Mouse (Mus musculus) forebrain, embryonic 12.5 days (tissue): Measurements from ENCODE around the gene Txnrd1. TPM values are rescaled to one million over a fixed set of nuclear protein-coding genes. Genes with fewer than 3 reads are reported as not detected.

Source experiments
- ATAC-seq: fragments of 200-750 bp; cut with Nextera tagmentation; 2 replicates; pipeline ENCODE4 v1.8.0; 2017; ENCODE audit warnings: moderate TSS enrichment; ENCODE audit not compliant: low FRiP score
- H3K27ac ChIP-seq: fragments of 300-500 bp; sonication (generic); 2 replicates; pipeline ENCODE4 v1.5.1; 2016; ENCODE audit warnings: mild to moderate bottlenecking
- H3K27me3 ChIP-seq: fragments of 300-500 bp; sonication (generic); 2 replicates; pipeline ENCODE4 v1.6.1; 2016; ENCODE audit warnings: mild to moderate bottlenecking
- H3K36me3 ChIP-seq: fragments of 300-500 bp; sonication (generic); replicated peaks from 2 replicates; pipeline ENCODE4 v1.6.1; 2016; ENCODE audit warnings: mild to moderate bottlenecking
- H3K4me1 ChIP-seq: fragments of 300-500 bp; sonication (generic); 2 replicates; pipeline ENCODE4 v1.6.1; 2016
- H3K4me2 ChIP-seq: fragments of 300-500 bp; sonication (generic); 2 replicates; pipeline ENCODE4 v1.6.1; 2016; ENCODE audit warnings: mild to moderate bottlenecking, moderate library complexity
- H3K4me3 ChIP-seq: fragments of 300-500 bp; sonication (generic); replicated peaks from 2 replicates; pipeline ENCODE4 v1.5.1; 2016; ENCODE audit warnings: mild to moderate bottlenecking
- H3K9ac ChIP-seq: fragments of 300-500 bp; sonication (generic); 2 replicates; pipeline ENCODE4 v1.6.1; 2016; ENCODE audit warnings: mild to moderate bottlenecking
- H3K9me3 ChIP-seq: fragments of 300-500 bp; sonication (generic); 2 replicates; pipeline ENCODE4 v1.6.1; 2016
- WGBS: fragments of 180-500 bp; shearing (Covaris S2); methylation state at CpG from one replicate; pipeline ENCODE4 v1.1.7; 2016; 5-methylcytosine and 5-hydroxymethylcytosine counted together
- polyA plus RNA-seq: library from polyadenylated mRNA; unstranded; fragments of >200 nt; fragmentation: Nextera tagmentation; extraction: Ambion mirVana; gene quantifications from 2 replicates; pipeline ENCODE4 v1.2.1, GENCODE M21; 2016

The Txnrd1 gene
- polyA plus RNA-seq, 1 experiment from 2014 or later: 183 TPM

DNA sequence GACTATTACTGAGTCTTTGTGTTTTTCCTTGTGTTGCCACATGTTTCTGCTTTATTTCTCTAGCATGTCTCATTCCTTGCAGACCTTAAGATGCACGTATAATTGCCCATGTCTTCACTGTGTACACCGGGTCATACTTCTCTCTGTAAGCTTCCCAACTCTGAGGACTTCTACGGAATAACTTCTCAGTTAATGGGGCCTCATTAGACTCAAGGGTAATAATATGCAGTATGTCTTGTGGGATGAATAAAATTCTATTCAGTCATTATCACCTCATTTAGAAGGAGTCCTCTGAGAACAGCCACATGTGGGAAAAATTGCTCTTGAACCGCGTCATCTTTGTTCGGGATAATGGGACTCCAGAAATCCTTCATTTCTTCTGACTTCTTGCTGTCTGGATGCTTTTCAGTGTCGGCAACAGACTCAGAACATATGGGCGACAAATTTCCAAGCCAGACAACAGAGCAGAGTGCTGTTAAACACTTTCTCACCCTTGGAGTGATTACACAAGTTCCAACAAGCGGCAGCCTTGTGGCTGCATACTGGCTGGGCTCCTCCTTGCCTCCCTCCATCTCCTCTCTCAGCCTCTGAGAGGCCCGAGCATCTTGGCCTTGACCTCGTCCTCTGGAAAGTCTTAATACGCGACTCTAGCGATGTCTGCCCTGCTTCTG lies 10.5 kb upstream of the Txnrd1 start:
- H3K4me1 ChIP-seq: peaks cover under 1% of the 10 kb centered on the region; the same call in 1 of the 2 replicates
- H3K4me3 ChIP-seq: no peak overlapping the region
- no peaks in the 10 kb centered on the region for H3K27me3 ChIP-seq
- 74% methylated on average over 14 of the region's 14 CpGs for WGBS
- no peak overlapping the region for H3K9ac ChIP-seq
- no peak overlapping the region for H3K4me2 ChIP-seq
- H3K9me3 ChIP-seq: no peaks in the 10 kb centered on the region
- no peaks in the 10 kb centered on the region for H3K36me3 ChIP-seq
- ATAC-seq: no peak
- no peak overlapping the region for H3K27ac ChIP-seq

GRCm38 (mm10) chr10:82823779-82824177 lies 10.0 kb upstream of the Txnrd1 start:
- Histone ChIP-seq H3K4me2 (no peak overlapping the region), H3K4me3 (no peak overlapping the region), H3K27ac (no peak overlapping the region), H3K9ac (no peak overlapping the region), H3K4me1 (no peaks in the 10 kb centered on the region), H3K27me3 (no peaks in the 10 kb centered on the region), H3K36me3 (no peaks in the 10 kb centered on the region), H3K9me3 (no peaks in the 10 kb centered on the region)
- ATAC-seq: no peak
- WGBS: 60% methylated on average over 5 of the region's 5 CpGs

- Histone ChIP-seq H3K27me3 (no peaks in the 10 kb centered on the region), H3K9me3 (no peaks in the 10 kb centered on the region), H3K4me3 (no peak overlapping the region), H3K4me1 (no peaks in the 10 kb centered on the region), H3K36me3 (no peaks in the 10 kb centered on the region), H3K9ac (no peak overlapping the region), H3K27ac (no peak overlapping the region), H3K4me2 (no peak overlapping the region)
- whole genome bisulfite sequencing: 79% methylated on average over 10 of the region's 10 CpGs
- ATAC-seq: no peak
Measured at GRCm38 (mm10) chr10:82824541-82824940, 9.2 kb upstream of the Txnrd1 start.

GRCm38 (mm10) chr10:82826516-82826915 lies 7.2 kb upstream of the Txnrd1 start:
- no peaks in the 10 kb centered on the region for H3K27me3 ChIP-seq
- 47% methylated on average over 6 of the region's 6 CpGs for WGBS
- no peak overlapping the region for H3K4me2 ChIP-seq
- H3K9ac ChIP-seq: no peak overlapping the region
- peak; percentile 65; the same call in 1 of the 2 replicates for ATAC-seq
- H3K4me3 ChIP-seq: no peak overlapping the region
- no peaks in the 10 kb centered on the region for H3K36me3 ChIP-seq
- no peak overlapping the region for H3K27ac ChIP-seq
- H3K9me3 ChIP-seq: no peaks in the 10 kb centered on the region
- no peaks in the 10 kb centered on the region for H3K4me1 ChIP-seq

DNA sequence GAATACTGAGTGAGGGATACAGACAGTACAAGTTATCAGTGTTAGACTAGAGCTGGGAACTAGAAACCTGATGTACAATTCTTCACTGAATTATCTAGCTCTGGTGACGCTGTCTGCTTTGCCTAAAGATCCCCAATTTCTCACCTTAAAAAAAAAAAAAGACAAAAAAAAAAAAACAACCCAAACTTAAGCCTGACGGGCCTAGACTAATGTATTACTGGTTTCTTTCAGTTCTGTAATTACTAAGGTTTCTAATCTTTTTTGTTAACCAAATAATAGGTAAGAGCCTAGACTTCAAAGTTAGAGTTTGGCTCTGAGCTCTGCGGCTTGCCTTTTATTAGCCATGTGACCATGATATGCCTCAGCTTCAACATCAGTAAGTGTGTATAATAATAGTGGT lies 2.1 kb downstream of the Txnrd1 start:
- Histone ChIP-seq H3K27ac (no peak overlapping the region), H3K9ac (no peak overlapping the region), H3K9me3 (no peaks in the 10 kb centered on the region), H3K4me1 (peaks cover 11% of the 10 kb centered on the region), H3K36me3 (no peaks in the 10 kb centered on the region), H3K27me3 (no peaks in the 10 kb centered on the region), H3K4me3 (no peak overlapping the region), H3K4me2 (no peak overlapping the region)
- no peak for ATAC-seq
- WGBS: 77% methylated on average over 3 of the region's 3 CpGs

GRCm38 (mm10) chr10:82838390-82838789 lies 4.6 kb downstream of the Txnrd1 start:
- Histone ChIP-seq H3K4me1 (peaks cover 11% of the 10 kb centered on the region), H3K4me2 (no peak overlapping the region), H3K9me3 (no peaks in the 10 kb centered on the region), H3K27me3 (no peaks in the 10 kb centered on the region), H3K4me3 (no peak overlapping the region), H3K9ac (no peak overlapping the region), H3K27ac (no peak overlapping the region), H3K36me3 (no peaks in the 10 kb centered on the region)
- no peak for ATAC-seq
- WGBS: 82% methylated on average over 7 of the region's 7 CpGs

DNA sequence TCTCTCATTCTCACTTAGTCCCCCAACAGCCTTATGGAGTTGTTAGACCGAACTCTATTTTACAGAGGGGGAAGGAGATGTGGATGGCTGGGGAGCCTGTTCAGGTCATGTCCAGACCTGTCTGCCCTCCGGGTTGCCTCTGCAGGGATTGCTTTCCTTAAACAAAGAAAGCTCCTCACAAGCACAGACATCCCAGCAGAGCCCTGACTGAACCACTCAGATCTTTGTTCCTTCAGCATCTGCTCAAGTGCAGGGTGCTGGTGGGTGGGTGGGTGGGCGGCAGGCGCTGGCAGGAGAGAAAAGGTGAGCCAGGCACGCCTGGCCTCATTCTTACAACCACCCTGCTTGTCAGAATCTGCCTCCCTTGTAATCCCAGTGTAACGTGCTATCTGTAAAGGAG lies 10.3 kb downstream of the Txnrd1 start:
- H3K9ac ChIP-seq: no peak overlapping the region
- no peaks in the 10 kb centered on the region for H3K9me3 ChIP-seq
- no peaks in the 10 kb centered on the region for H3K36me3 ChIP-seq
- H3K27ac ChIP-seq: no peak overlapping the region
- H3K4me1 ChIP-seq: no peaks in the 10 kb centered on the region
- WGBS: 64% methylated on average over 6 of the region's 6 CpGs
- no peaks in the 10 kb centered on the region for H3K27me3 ChIP-seq
- ATAC-seq: no peak
- no peak overlapping the region for H3K4me3 ChIP-seq
- no peak overlapping the region for H3K4me2 ChIP-seq

GRCm38 (mm10) chr10:82844731-82845130 lies 11.0 kb downstream of the Txnrd1 start:
- Histone ChIP-seq H3K9me3 (no peaks in the 10 kb centered on the region), H3K4me2 (no peak overlapping the region), H3K4me3 (no peak overlapping the region), H3K27me3 (no peaks in the 10 kb centered on the region), H3K9ac (no peak overlapping the region), H3K36me3 (no peaks in the 10 kb centered on the region), H3K4me1 (no peaks in the 10 kb centered on the region), H3K27ac (no peak overlapping the region)
- WGBS: 78% methylated on average over 7 of the region's 8 CpGs
- no peak for ATAC-seq

DNA sequence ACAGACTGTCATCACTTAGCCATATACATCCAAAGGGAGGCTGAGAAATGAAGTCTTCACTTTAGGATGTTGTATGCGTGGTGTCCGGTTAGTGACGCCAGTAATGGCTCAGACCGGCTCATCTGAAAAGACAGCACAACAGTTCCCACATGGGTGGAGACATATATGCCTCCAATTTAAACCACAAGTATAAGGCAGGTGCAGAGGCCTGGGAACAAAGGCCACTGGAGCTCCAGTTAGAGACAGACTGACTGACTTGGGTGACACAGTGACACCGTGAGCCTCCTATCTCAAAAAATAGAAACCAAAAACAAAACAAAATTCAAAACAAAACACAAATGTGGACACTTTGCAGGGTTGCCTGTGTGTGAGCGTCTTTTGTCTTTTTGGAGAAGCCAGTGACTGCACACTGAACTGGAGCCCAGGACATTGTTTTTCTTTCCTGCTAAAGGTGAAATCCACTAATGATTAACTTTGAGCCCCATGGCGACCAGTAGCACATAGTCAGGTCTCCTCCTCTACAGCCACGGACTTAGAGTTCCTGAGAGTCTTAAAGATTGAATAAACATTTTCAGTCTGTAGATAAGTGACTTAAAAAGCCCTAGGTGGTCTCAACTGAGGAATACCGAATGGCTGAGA lies 14.2 kb downstream of the Txnrd1 start:
- Histone ChIP-seq H3K36me3 (no peaks in the 10 kb centered on the region), H3K4me2 (no peak overlapping the region), H3K4me3 (no peak overlapping the region), H3K27ac (no peak overlapping the region), H3K9me3 (no peaks in the 10 kb centered on the region), H3K9ac (no peak overlapping the region), H3K27me3 (no peaks in the 10 kb centered on the region), H3K4me1 (peaks cover 5% of the 10 kb centered on the region; the same call in 1 of the 2 replicates)
- WGBS: 85% methylated on average over 9 of the region's 9 CpGs
- ATAC-seq: no peak

- Histone ChIP-seq H3K4me2 (no peak overlapping the region), H3K4me3 (no peak overlapping the region), H3K4me1 (peaks cover 5% of the 10 kb centered on the region; the same call in 1 of the 2 replicates), H3K27ac (no peak overlapping the region), H3K27me3 (no peaks in the 10 kb centered on the region), H3K36me3 (no peaks in the 10 kb centered on the region), H3K9me3 (no peaks in the 10 kb centered on the region), H3K9ac (no peak overlapping the region)
- no peak for ATAC-seq
- 53% methylated on average over 16 of the region's 16 CpGs for WGBS
Measured at GRCm38 (mm10) chr10:82849686-82850353, 16.1 kb downstream of the Txnrd1 start.

- no peak overlapping the region for H3K27ac ChIP-seq
- H3K4me2 ChIP-seq: no peak overlapping the region
- no peak overlapping the region for H3K4me3 ChIP-seq
- ATAC-seq: no peak
- no peaks in the 10 kb centered on the region for H3K9me3 ChIP-seq
- peaks cover 5% of the 10 kb centered on the region; the same call in 1 of the 2 replicates for H3K4me1 ChIP-seq
- WGBS: 72% methylated on average over 5 of the region's 5 CpGs
- H3K27me3 ChIP-seq: no peaks in the 10 kb centered on the region
- no peaks in the 10 kb centered on the region for H3K36me3 ChIP-seq
- no peak overlapping the region for H3K9ac ChIP-seq
Measured at GRCm38 (mm10) chr10:82850354-82850752, 16.6 kb downstream of the Txnrd1 start.

DNA sequence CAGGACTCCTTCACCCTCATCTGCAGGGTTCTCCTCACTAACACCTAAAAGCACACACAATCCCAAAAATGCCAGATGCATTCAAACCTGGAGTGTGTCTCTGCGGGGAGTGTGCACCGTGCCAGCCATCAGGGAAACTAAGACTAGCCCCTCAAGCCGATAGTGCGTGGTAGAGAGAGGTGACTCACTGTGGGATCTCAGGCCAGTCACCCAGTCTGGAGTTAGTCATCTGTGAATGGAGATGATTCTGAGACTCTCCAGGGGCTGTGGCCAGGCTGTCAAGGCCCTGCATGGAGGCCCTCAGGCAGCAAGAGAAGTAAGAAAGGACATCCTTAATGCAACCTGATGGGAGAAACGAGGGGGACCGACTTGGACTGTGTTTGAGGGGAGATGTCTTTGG lies 18.0 kb downstream of the Txnrd1 start:
- Histone ChIP-seq H3K4me1 (peaks cover 5% of the 10 kb centered on the region; the same call in 1 of the 2 replicates), H3K27me3 (no peaks in the 10 kb centered on the region), H3K9ac (no peak overlapping the region), H3K9me3 (no peaks in the 10 kb centered on the region), H3K4me2 (no peak overlapping the region), H3K27ac (no peak overlapping the region), H3K36me3 (no peaks in the 10 kb centered on the region), H3K4me3 (no peak overlapping the region)
- no peak for ATAC-seq
- 92% methylated on average over 6 of the region's 6 CpGs for WGBS
